Mouse (Mus musculus) monocyte, adult 59 days (primary cell): Measurements from ENCODE around the gene Zfp948. TPM values are rescaled to one million over a fixed set of nuclear protein-coding genes. Genes with fewer than 3 reads are reported as not detected.

Source experiments
- total RNA-seq, 2 experiments: library from RNA; stranded (reverse); gene quantifications; one replicate each; pipeline ENCODE4 v1.2.4; 2023

Zfp948 gene
- total RNA-seq, result 1 to 10 TPM; 3.1 to 3.9 TPM

GRCm38 (mm10) chr17:21566728-21567349 is at the start of gene Zfp948:
TSS of gene Zfp948 (plus strand) at chr17:21567008.

GRCm38 (mm10) chr17:21535096-21536001 is 31.5 kb upstream of the Zfp948 start, which contains the start of gene Zfp52:
TSS of gene Zfp52 (plus strand) at chr17:21535539.

Other genes starting within 250 kb of the Zfp948 start
- 1 to 10 TPM; 2.8 to 3.0 TPM for gene Zfp677, start 183.3 kb upstream of the Zfp948 start, total RNA-seq
- 1 to 10 TPM; 1.6 TPM for gene Zfp54, start 143.8 kb upstream of the Zfp948 start, total RNA-seq
- gene Zfp51, start 116.6 kb upstream of the Zfp948 start, total RNA-seq, result 1 to 10 TPM; 5.4 to 6.7 TPM
- 10 to 100 TPM; 12.2 to 14.5 TPM for gene Zfp53, start 78.0 kb upstream of the Zfp948 start, total RNA-seq
- gene Zfp52, start 31.5 kb upstream of the Zfp948 start, total RNA-seq, result 10 to 100 TPM; 15.1 to 18.7 TPM
- gene Zfp983, start 83.6 kb downstream of the Zfp948 start, total RNA-seq, result 1 to 10 TPM; 7.3 to 9.6 TPM
- 1 to 10 TPM; 3.2 to 7.8 TPM for gene Gm10226, start 124.9 kb downstream of the Zfp948 start, total RNA-seq
- 1 to 10 TPM; 3.3 to 3.7 TPM for gene Zfp760, start 140.7 kb downstream of the Zfp948 start, total RNA-seq
- gene Zfp229, start 163.8 kb downstream of the Zfp948 start, total RNA-seq, result 1 to 10 TPM; 2.1 to 5.3 TPM